Mouse (Mus musculus) lung, postnatal 0 days (tissue): ENCODE results near the gene Timmdc1.

Experiments used
- CTCF ChIP-seq: IDR thresholded peaks from 2 replicates; pipeline ENCODE4 v1.5.1; 2016; ENCODE audit warnings: antibody characterized with exemption, mild to moderate bottlenecking
- EP300 ChIP-seq: IDR thresholded peaks from 2 replicates; pipeline ENCODE4 v1.6.1; 2016; ENCODE audit warnings: antibody characterized with exemption, mild to moderate bottlenecking, control low read depth

DNA sequence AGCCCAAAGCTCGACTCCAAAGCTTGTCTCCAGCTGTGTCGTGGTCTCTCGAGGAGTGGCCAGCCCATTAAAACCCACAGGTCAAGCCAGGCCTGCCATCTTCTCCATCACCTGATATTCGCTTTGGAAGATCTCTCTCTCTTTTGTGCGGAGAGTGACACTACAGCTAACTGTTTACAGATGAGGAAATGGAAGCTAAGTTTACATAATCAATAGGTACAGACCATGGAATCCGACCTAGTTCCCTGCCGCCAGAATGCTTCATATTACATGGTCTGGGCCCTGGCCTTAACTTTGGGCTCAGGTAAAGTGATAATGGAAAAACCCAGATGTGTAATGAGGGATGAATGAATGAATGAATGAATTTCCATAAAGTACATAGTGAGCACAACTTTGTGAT lies 71.8 kb downstream of the Timmdc1 start:
- no peak for TF ChIP-seq EP300
- TF ChIP-seq CTCF: no peak
